Mouse (Mus musculus): ENCODE results near the gene Mogat2. TPM values are rescaled to one million over a fixed set of nuclear protein-coding genes. Genes with fewer than 3 reads are reported as not detected.

Gene Mogat2
- polyA plus RNA-seq, 1 experiment from 2014 or later: 9.3 TPM

DNA sequence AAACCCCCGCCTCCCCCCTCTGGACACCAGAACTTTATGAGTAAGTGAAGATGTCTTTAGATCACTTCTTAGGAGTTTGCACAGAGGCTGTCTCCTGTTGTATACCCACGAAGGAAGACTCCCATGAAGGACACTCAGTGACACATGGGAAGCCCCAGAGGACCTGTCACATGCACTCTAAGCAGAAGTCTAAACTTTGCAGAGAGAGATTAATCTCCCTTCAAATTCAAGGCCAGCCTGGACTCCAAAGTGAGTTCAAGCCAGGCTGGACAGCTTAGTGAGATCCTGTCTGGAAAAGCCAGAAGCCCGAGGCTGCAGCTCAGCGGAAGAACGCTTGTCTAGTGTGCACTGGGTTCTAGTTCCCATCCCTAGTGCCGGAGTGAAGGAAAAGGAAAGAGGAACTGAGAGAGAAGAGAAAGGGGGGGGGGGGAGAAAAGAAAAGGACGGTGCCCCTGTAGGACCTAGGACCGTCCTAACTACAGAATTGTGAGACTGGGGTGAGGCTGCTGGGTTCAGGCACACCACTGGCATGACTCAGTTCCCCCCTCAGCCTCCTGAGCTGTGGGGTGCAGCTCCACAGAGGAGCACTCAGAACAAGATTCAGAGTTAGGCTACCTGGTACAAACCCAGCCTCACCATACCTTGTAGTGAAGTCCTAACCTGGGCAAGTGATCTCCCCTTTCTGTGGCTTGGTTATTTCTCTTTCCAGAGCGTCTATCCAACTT is 38.8 kb downstream of the Mogat2 start:
- Histone ChIP-seq H3K4me2 (ENCODE audit: low read depth, low read length, severe bottlenecking) (no peak overlapping the region), H3K9me3 (ENCODE audit: control insufficient read depth, low read length) (no peaks in the 10 kb centered on the region), H3K9ac (ENCODE audit: low read length) (no peak overlapping the region), H3K36me3 (ENCODE audit: control insufficient read depth, insufficient read depth, low read length) (no peaks in the 10 kb centered on the region), H3K4me3 (ENCODE audit: low read depth, low read length) (no peak overlapping the region), H3K4me1 (replicated peaks; ENCODE audit: control insufficient read depth, insufficient read depth, low read length) (no peaks in the 10 kb centered on the region), H3K27ac (ENCODE audit: low read depth, low read length) (no peak overlapping the region), H3K27me3 (ENCODE audit: control insufficient read depth, insufficient read depth, low read length) (no peaks in the 10 kb centered on the region)
- WGBS: 79% methylated on average over 8 of the region's 9 CpGs
- ATAC-seq (replicated peaks; ENCODE audit: low FRiP score) (no peak), DNase-seq (ENCODE audit: low spot score) (no peak)

DNA sequence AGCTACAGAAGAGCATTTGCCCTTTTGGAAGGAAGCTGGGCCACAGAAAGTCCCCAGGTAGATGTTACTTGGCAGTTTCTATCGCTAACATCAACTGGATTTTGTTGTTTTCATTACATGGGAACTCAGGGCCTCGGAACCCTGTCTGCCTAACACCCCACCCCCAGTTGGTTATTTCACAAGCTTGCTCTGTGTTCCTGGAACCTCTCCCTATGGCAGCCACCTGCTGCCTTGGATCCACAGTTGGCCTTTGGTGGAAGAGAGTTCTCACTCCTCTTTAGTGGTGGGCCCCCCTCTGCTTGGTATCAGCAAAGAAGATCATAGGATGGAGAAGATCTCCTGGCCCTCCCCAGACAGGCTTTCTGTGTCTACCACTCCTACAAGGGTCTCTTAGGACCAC is 39.6 kb downstream of the Mogat2 start:
- H3K4me1 ChIP-seq (replicated peaks; ENCODE audit: control insufficient read depth, insufficient read depth, low read length): no peaks in the 10 kb centered on the region
- no peak for ATAC-seq (replicated peaks; ENCODE audit: low FRiP score)
- WGBS: 92% methylated on average over 2 of the region's 2 CpGs

DNA sequence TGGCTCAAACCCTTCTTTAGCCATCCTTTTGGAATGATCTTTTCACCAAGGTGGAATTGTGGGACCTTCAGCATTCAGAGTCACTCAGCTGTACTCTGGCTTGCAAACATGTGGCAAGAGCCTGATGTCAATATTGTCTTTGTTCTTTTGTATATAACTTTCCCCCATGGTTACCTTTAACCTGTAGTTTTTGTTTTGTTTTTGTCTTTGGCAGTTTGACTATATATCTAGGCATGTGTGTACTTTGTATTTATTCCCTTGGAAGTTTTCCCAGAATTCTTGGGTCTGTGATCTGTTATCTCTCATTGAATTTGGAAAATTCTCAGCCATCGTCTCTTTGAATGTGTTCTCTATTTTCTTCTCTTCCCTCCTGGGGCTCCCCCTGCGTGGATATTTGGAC is 43.9 kb downstream of the Mogat2 start:
- 79% methylated on average over 2 of the region's 2 CpGs for WGBS
- DNase-seq (ENCODE audit: low spot score): no peak

More for the DNA sequence above, 39.6 kb downstream of the Mogat2 start:
- H3K4me3 ChIP-seq (ENCODE audit: low read depth, low read length): no peak overlapping the region
- H3K27ac ChIP-seq (ENCODE audit: low read depth, low read length): no peak overlapping the region
- H3K9me3 ChIP-seq (ENCODE audit: control insufficient read depth, low read length): no peaks in the 10 kb centered on the region
- no peak overlapping the region for H3K9ac ChIP-seq (ENCODE audit: low read length)
- H3K36me3 ChIP-seq (ENCODE audit: control insufficient read depth, insufficient read depth, low read length): no peaks in the 10 kb centered on the region
- DNase-seq (ENCODE audit: low spot score): no peak
- no peaks in the 10 kb centered on the region for H3K27me3 ChIP-seq (ENCODE audit: control insufficient read depth, insufficient read depth, low read length)
- no peak overlapping the region for H3K4me2 ChIP-seq (ENCODE audit: low read depth, low read length, severe bottlenecking)

GRCm38 (mm10) chr7:99193926-99194325 is 44.5 kb downstream of the Mogat2 start:
- H3K9ac ChIP-seq (ENCODE audit: low read length): no peak overlapping the region
- no peaks in the 10 kb centered on the region for H3K36me3 ChIP-seq (ENCODE audit: control insufficient read depth, insufficient read depth, low read length)
- WGBS: 90% methylated on average over 4 of the region's 4 CpGs
- H3K4me2 ChIP-seq (ENCODE audit: low read depth, low read length, severe bottlenecking): no peak overlapping the region
- no peak overlapping the region for H3K27ac ChIP-seq (ENCODE audit: low read depth, low read length)
- ATAC-seq (replicated peaks; ENCODE audit: low FRiP score) (no peak), DNase-seq (ENCODE audit: low spot score) (no peak)
- H3K4me1 ChIP-seq (replicated peaks; ENCODE audit: control insufficient read depth, insufficient read depth, low read length): no peaks in the 10 kb centered on the region
- no peak overlapping the region for H3K4me3 ChIP-seq (ENCODE audit: low read depth, low read length)
- H3K9me3 ChIP-seq (ENCODE audit: control insufficient read depth, low read length): no peaks in the 10 kb centered on the region
- H3K27me3 ChIP-seq (ENCODE audit: control insufficient read depth, insufficient read depth, low read length): no peaks in the 10 kb centered on the region

More for the DNA sequence above, 43.9 kb downstream of the Mogat2 start:
- H3K36me3 ChIP-seq (ENCODE audit: control insufficient read depth, insufficient read depth, low read length): no peaks in the 10 kb centered on the region
- H3K9me3 ChIP-seq (ENCODE audit: control insufficient read depth, low read length): no peaks in the 10 kb centered on the region
- H3K4me1 ChIP-seq (replicated peaks; ENCODE audit: control insufficient read depth, insufficient read depth, low read length): no peaks in the 10 kb centered on the region
- no peak overlapping the region for H3K4me3 ChIP-seq (ENCODE audit: low read depth, low read length)
- H3K27ac ChIP-seq (ENCODE audit: low read depth, low read length): no peak overlapping the region
- H3K27me3 ChIP-seq (ENCODE audit: control insufficient read depth, insufficient read depth, low read length): no peaks in the 10 kb centered on the region
- no peak overlapping the region for H3K9ac ChIP-seq (ENCODE audit: low read length)
- H3K4me2 ChIP-seq (ENCODE audit: low read depth, low read length, severe bottlenecking): no peak overlapping the region
- ATAC-seq (replicated peaks; ENCODE audit: low FRiP score): no peak

DNA sequence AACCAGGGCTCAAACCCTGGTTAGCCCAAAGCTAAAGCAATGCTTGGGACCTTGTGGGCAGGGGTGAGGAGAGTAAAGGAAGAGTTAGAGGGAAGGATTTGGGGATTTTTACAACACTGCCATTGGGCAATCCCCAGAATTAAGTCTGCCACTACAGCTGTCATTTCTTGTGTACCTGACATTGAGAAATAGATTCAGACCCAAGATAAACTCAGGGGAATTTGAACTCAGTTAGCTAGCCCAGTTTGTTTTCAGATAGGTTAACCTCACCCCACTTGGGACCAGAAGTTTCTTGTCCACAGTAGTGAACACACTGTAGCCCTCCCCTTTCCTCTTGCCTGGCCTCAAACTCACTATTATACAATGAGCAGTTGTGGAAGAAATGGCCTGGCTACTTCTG is 47.0 kb downstream of the Mogat2 start:
- DNase-seq (ENCODE audit: low spot score): no peak
- no peak overlapping the region for H3K9ac ChIP-seq (ENCODE audit: low read length)
- H3K27me3 ChIP-seq (ENCODE audit: control insufficient read depth, insufficient read depth, low read length): no peaks in the 10 kb centered on the region
- no peak overlapping the region for H3K4me3 ChIP-seq (ENCODE audit: low read depth, low read length)
- no peaks in the 10 kb centered on the region for H3K9me3 ChIP-seq (ENCODE audit: control insufficient read depth, low read length)
- no peak overlapping the region for H3K4me2 ChIP-seq (ENCODE audit: low read depth, low read length, severe bottlenecking)
- ATAC-seq (replicated peaks; ENCODE audit: low FRiP score): no peak
- H3K36me3 ChIP-seq (ENCODE audit: control insufficient read depth, insufficient read depth, low read length): no peaks in the 10 kb centered on the region
- H3K27ac ChIP-seq (ENCODE audit: low read depth, low read length): no peak overlapping the region
- no peaks in the 10 kb centered on the region for H3K4me1 ChIP-seq (replicated peaks; ENCODE audit: control insufficient read depth, insufficient read depth, low read length)

DNA sequence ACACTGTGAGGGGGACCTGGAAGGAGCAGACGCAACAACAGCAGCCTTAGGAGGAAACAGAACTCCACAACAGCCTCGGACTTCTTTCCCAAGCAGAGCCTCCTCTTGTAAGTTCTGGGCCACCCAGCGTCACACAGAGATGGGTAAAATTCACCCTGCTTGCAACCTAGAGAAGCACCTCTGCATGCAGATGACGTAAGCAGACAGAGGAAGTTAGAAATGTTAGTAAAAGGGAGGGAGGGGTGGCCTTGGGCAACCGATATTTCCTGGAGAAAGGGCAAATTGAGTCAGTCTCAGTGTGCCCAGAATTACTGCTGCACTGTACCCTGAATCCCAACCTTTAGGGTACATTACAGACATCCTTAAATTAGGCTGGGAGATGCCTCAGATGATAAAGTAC is 48.5 kb downstream of the Mogat2 start:
- Histone ChIP-seq H3K36me3 (ENCODE audit: control insufficient read depth, insufficient read depth, low read length) (no peaks in the 10 kb centered on the region), H3K27me3 (ENCODE audit: control insufficient read depth, insufficient read depth, low read length) (no peaks in the 10 kb centered on the region), H3K4me3 (ENCODE audit: low read depth, low read length) (no peak overlapping the region), H3K27ac (ENCODE audit: low read depth, low read length) (no peak overlapping the region), H3K4me2 (ENCODE audit: low read depth, low read length, severe bottlenecking) (no peak overlapping the region), H3K4me1 (replicated peaks; ENCODE audit: control insufficient read depth, insufficient read depth, low read length) (no peaks in the 10 kb centered on the region), H3K9ac (ENCODE audit: low read length) (no peak overlapping the region), H3K9me3 (ENCODE audit: control insufficient read depth, low read length) (no peaks in the 10 kb centered on the region)
- DNase-seq (ENCODE audit: low spot score) (no peak), ATAC-seq (replicated peaks; ENCODE audit: low FRiP score) (no peak)
- 84% methylated on average over 5 of the region's 5 CpGs for WGBS

- no peaks in the 10 kb centered on the region for H3K9me3 ChIP-seq (ENCODE audit: control insufficient read depth, low read length)
- H3K36me3 ChIP-seq (ENCODE audit: control insufficient read depth, insufficient read depth, low read length): no peaks in the 10 kb centered on the region
- H3K27ac ChIP-seq (ENCODE audit: low read depth, low read length): no peak overlapping the region
- no peak overlapping the region for H3K4me2 ChIP-seq (ENCODE audit: low read depth, low read length, severe bottlenecking)
- 83% methylated on average over 6 of the region's 6 CpGs for WGBS
- H3K4me3 ChIP-seq (ENCODE audit: low read depth, low read length): no peak overlapping the region
- no peaks in the 10 kb centered on the region for H3K4me1 ChIP-seq (replicated peaks; ENCODE audit: control insufficient read depth, insufficient read depth, low read length)
- no peak overlapping the region for H3K9ac ChIP-seq (ENCODE audit: low read length)
- no peaks in the 10 kb centered on the region; the same call in 1 of the 2 replicates for H3K27me3 ChIP-seq (ENCODE audit: control insufficient read depth, insufficient read depth, low read length)
- no peak for DNase-seq (ENCODE audit: low spot score)
- ATAC-seq (replicated peaks; ENCODE audit: low FRiP score): no peak
Observed at GRCm38 (mm10) chr7:99188630-99189029, 49.8 kb downstream of the Mogat2 start.

DNA sequence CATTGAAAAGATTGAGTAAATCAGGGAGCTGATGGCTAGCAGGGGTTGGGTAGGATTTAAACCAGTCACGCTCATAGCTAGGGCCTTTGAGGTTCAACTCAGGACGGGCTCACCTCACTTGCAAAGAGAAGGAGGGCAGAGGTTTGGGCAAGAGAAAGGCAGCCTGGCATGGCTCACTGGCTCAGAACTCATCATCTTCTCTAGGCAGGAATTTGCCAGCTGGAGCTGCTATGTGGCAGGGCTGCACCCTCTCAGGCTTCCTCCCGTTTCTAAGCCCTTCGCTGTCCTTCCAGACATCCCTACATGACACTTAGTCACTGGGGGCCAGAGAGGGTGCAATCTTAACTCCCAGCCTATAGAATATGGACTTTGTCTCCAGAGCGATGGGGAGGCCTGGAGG is 51.0 kb downstream of the Mogat2 start:
- Histone ChIP-seq H3K27ac (ENCODE audit: low read depth, low read length) (no peak overlapping the region), H3K4me3 (ENCODE audit: low read depth, low read length) (no peak overlapping the region), H3K9me3 (ENCODE audit: control insufficient read depth, low read length) (no peaks in the 10 kb centered on the region), H3K36me3 (ENCODE audit: control insufficient read depth, insufficient read depth, low read length) (no peaks in the 10 kb centered on the region), H3K27me3 (ENCODE audit: control insufficient read depth, insufficient read depth, low read length) (no peaks in the 10 kb centered on the region; the same call in 1 of the 2 replicates), H3K4me1 (replicated peaks; ENCODE audit: control insufficient read depth, insufficient read depth, low read length) (no peaks in the 10 kb centered on the region; the same call in 1 of the 2 replicates), H3K4me2 (ENCODE audit: low read depth, low read length, severe bottlenecking) (no peak overlapping the region), H3K9ac (ENCODE audit: low read length) (no peak overlapping the region)
- ATAC-seq (replicated peaks; ENCODE audit: low FRiP score) (no peak), DNase-seq (ENCODE audit: low spot score) (no peak)
- WGBS: 91% methylated on average over 5 of the region's 5 CpGs

GRCm38 (mm10) chr7:99185405-99185804 is 53.0 kb downstream of the Mogat2 start:
- H3K27ac ChIP-seq (ENCODE audit: low read depth, low read length): no peak overlapping the region
- no peaks in the 10 kb centered on the region for H3K9me3 ChIP-seq (ENCODE audit: control insufficient read depth, low read length)
- H3K36me3 ChIP-seq (ENCODE audit: control insufficient read depth, insufficient read depth, low read length): no peaks in the 10 kb centered on the region
- 93% methylated on average over 3 of the region's 3 CpGs for WGBS
- H3K9ac ChIP-seq (ENCODE audit: low read length): no peak overlapping the region
- DNase-seq (ENCODE audit: low spot score) (no peak), ATAC-seq (replicated peaks; ENCODE audit: low FRiP score) (no peak)
- H3K4me1 ChIP-seq (replicated peaks; ENCODE audit: control insufficient read depth, insufficient read depth, low read length): peaks cover 3% of the 10 kb centered on the region; the same call in 1 of the 2 replicates
- H3K27me3 ChIP-seq (ENCODE audit: control insufficient read depth, insufficient read depth, low read length): no peaks in the 10 kb centered on the region; the same call in 1 of the 2 replicates
- no peak overlapping the region for H3K4me3 ChIP-seq (ENCODE audit: low read depth, low read length)
- no peak overlapping the region for H3K4me2 ChIP-seq (ENCODE audit: low read depth, low read length, severe bottlenecking)

Data from forebrain, embryonic 11.5 days (tissue).